Mouse (Mus musculus): ENCODE data around the gene Nrip2. TPM values are rescaled to one million over a fixed set of nuclear protein-coding genes. Genes with fewer than 3 reads are reported as not detected.

The Nrip2 gene
- total and polyA plus RNA-seq, 3 experiments: 1.6 to 2.6 (median 2.4) TPM

DNA sequence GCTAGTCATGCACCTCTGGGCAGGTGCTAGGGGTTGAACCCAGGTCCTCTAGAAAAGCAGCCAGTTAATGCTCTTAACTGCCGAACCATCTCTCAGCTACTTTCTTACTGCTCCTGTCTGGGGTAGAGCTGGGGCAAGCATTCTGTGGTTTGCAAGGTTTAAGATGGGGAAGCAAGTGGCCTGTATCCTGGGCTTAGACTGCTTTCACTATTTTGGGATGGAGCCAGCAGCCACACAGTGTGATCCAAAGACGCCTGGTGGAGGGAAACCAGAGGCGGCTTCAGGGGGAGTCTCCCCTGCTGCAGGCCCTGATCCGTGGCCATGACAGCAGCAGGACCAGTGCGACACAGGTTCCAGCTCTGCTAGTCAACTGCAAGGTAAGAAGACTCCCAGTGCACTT lies 5.6 kb downstream of the Nrip2 start:
- H3K36me3 ChIP-seq (ENCODE audit: control insufficient read depth, insufficient read depth, low read length): no peaks in the 10 kb centered on the region
- no peaks in the 10 kb centered on the region for H3K4me1 ChIP-seq (ENCODE audit: control insufficient read depth, insufficient read depth, low read length)
- H3K4me3 ChIP-seq: no peak overlapping the region
- 48% methylated on average over 5 of the region's 5 CpGs for WGBS
- TF ChIP-seq POLR2A (IDR thresholded peaks at IDR 0.05; ENCODE audit: insufficient read depth, low read depth, low read length) (no peak), CTCF (IDR thresholded peaks at IDR 0.05) (no peak), EP300 (IDR thresholded peaks at IDR 0.05; ENCODE audit: insufficient read depth, low read depth, low read length) (no peak)
- H3K9ac ChIP-seq (ENCODE audit: low read depth, low read length): no peak overlapping the region
- intact Hi-C loops (cut with DNase I): no loop called here
- H3K79me2 ChIP-seq (replicated peaks; ENCODE audit: control insufficient read depth, insufficient read depth, low read length): no peaks in the 10 kb centered on the region
- no peak overlapping the region for H3K27ac ChIP-seq
- no peaks in the 10 kb centered on the region for H3K27me3 ChIP-seq (ENCODE audit: control insufficient read depth, insufficient read depth, low read length)
- no peak for DNase-seq

DNA sequence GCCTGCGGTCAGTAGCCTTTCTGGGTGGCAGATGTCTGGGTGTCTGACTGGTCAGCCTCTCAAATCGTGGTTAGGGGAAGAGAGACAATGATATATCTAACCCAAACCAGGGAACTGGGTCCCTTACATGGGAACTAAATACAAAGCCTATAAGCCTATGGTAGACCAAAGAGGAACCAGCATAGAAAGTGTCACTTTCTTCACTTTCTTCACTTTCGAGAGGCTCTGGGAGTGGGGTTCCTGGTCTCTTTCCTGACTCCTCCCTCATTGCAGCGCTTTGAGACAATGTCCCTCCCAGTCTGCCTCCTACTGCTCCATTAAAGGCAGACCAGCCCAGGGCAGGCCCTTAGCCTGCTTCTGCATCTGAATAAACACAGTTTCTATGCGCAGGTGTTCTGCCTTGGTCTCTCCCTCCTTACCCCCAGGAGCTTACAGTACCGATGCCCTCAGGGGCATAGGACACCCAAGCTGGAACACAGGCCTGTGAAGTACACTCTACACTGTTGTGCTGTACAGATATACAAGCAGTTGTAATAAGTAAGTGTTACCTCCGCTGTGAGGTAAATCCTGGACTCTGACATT lies 9.5 kb downstream of the Nrip2 start:
- 88% methylated on average over 7 of the region's 7 CpGs for WGBS
- no peaks in the 10 kb centered on the region for H3K36me3 ChIP-seq (ENCODE audit: control insufficient read depth, insufficient read depth, low read length)
- no peaks in the 10 kb centered on the region for H3K4me1 ChIP-seq (ENCODE audit: control insufficient read depth, insufficient read depth, low read length)
- H3K27ac ChIP-seq: no peak overlapping the region
- no peak overlapping the region for H3K9ac ChIP-seq (ENCODE audit: low read depth, low read length)
- H3K4me3 ChIP-seq: no peak overlapping the region
- no peaks in the 10 kb centered on the region for H3K79me2 ChIP-seq (replicated peaks; ENCODE audit: control insufficient read depth, insufficient read depth, low read length)
- intact Hi-C loops (cut with DNase I): no loop called here
- DNase-seq: no peak
- H3K27me3 ChIP-seq (ENCODE audit: control insufficient read depth, insufficient read depth, low read length): no peaks in the 10 kb centered on the region
- TF ChIP-seq POLR2A (IDR thresholded peaks at IDR 0.05; ENCODE audit: insufficient read depth, low read depth, low read length) (no peak), CTCF (IDR thresholded peaks at IDR 0.05) (no peak), EP300 (IDR thresholded peaks at IDR 0.05; ENCODE audit: insufficient read depth, low read depth, low read length) (no peak)

DNA sequence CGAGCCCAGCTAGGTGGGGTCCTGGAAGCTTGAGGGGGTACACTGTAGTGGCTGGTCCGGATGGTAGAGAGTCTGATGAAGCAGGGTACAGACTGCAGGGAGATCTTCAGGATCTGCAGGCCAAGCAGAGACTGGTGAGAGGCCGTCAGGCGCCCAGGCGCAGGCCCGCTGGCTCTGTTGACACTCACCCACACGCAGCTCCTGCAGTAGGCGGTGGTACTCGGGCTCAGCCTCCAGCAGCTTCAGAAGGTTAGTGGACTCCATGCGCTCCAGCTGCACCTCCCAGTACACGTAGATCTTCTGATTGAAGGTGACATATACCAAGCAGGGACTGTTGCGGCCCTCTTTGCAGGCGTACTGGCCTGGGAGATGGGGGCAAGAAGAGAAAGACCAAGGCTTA lies 11.2 kb downstream of the Nrip2 start:
- Histone ChIP-seq H3K4me3 (no peak overlapping the region), H3K36me3 (ENCODE audit: control insufficient read depth, insufficient read depth, low read length) (no peaks in the 10 kb centered on the region), H3K27me3 (ENCODE audit: control insufficient read depth, insufficient read depth, low read length) (no peaks in the 10 kb centered on the region), H3K27ac (no peak overlapping the region), H3K79me2 (replicated peaks; ENCODE audit: control insufficient read depth, insufficient read depth, low read length) (no peaks in the 10 kb centered on the region), H3K9ac (ENCODE audit: low read depth, low read length) (no peak overlapping the region), H3K4me1 (ENCODE audit: control insufficient read depth, insufficient read depth, low read length) (no peaks in the 10 kb centered on the region)
- no peak for DNase-seq
- intact Hi-C loops (cut with DNase I): loop anchor here (2.0 to 10.0 kb wide), 4 partner anchors 30 to 206 kb away; partner anchors contain the start of genes Foxm1 and Rhno1
- TF ChIP-seq CTCF (IDR thresholded peaks at IDR 0.05) (no peak), POLR2A (IDR thresholded peaks at IDR 0.05; ENCODE audit: insufficient read depth, low read depth, low read length) (no peak), EP300 (IDR thresholded peaks at IDR 0.05; ENCODE audit: insufficient read depth, low read depth, low read length) (no peak)
- WGBS: 95% methylated on average over 13 of the region's 13 CpGs

DNA sequence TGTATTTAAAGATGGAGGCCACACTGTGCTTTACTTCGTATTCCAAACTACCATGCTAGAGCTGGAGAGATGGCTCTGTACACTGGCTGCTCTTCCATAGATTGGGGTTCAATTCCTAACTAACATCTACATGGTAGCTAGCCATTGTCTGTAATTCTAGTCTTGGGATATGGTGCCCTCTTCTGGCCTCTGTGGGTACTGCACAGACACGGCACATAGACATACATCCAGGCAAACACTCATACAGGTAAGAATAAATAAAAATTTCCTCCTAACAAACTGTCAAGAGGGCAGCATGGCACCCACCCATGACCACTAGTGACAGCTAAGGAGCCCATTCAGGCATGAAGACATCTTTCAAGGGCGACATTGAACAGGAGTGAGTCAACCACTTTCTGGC lies 12.0 kb downstream of the Nrip2 start:
- intact Hi-C loops (cut with DNase I): loop anchor here (1.0 to 10.0 kb wide), 6 partner anchors 30 to 206 kb away; partner anchors contain the start of genes Foxm1 and Rhno1
- H3K4me1 ChIP-seq (ENCODE audit: control insufficient read depth, insufficient read depth, low read length): no peaks in the 10 kb centered on the region
- peak; percentile 63 to 85 for DNase-seq
- H3K9ac ChIP-seq (ENCODE audit: low read depth, low read length): no peak overlapping the region
- H3K27ac ChIP-seq: no peak overlapping the region
- H3K27me3 ChIP-seq (ENCODE audit: control insufficient read depth, insufficient read depth, low read length): no peaks in the 10 kb centered on the region
- H3K4me3 ChIP-seq: no peak overlapping the region
- no peaks in the 10 kb centered on the region for H3K36me3 ChIP-seq (ENCODE audit: control insufficient read depth, insufficient read depth, low read length)
- no peaks in the 10 kb centered on the region for H3K79me2 ChIP-seq (replicated peaks; ENCODE audit: control insufficient read depth, insufficient read depth, low read length)
- WGBS: 11% methylated on average over 3 of the region's 3 CpGs
- TF ChIP-seq EP300 (IDR thresholded peaks at IDR 0.05; ENCODE audit: insufficient read depth, low read depth, low read length): 0 out of 2 replicates have a peak, but pooled peaks have one; percentile 62
- TF ChIP-seq CTCF (IDR thresholded peaks at IDR 0.05): no peak; the same call in none of the 2 replicates
- no peak for TF ChIP-seq POLR2A (IDR thresholded peaks at IDR 0.05; ENCODE audit: insufficient read depth, low read depth, low read length)

DNA sequence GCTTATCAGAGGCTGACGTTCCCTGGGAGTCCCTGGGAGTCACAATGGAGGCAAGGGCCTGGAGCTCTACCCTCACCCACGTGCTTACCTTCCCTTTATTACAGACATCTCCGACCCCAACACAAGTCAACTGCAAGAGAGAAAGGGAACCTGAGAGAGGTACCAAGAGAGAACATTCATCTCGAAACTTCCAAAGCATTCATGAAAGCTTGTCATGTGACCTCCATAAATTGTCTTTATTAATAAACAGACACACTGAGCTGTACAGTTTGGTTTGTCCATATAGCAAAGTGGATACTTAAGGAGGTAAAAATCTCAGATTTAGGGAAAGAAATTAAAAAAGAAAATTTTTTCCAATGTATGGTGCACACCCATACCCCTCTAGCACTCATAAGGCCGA lies 17.1 kb downstream of the Nrip2 start:
- H3K27ac ChIP-seq: no peak overlapping the region
- no peaks in the 10 kb centered on the region for H3K27me3 ChIP-seq (ENCODE audit: control insufficient read depth, insufficient read depth, low read length)
- no peak for DNase-seq
- 87% methylated on average over 5 of the region's 5 CpGs for WGBS
- no peaks in the 10 kb centered on the region for H3K4me1 ChIP-seq (ENCODE audit: control insufficient read depth, insufficient read depth, low read length)
- H3K9ac ChIP-seq (ENCODE audit: low read depth, low read length): no peak overlapping the region
- no peaks in the 10 kb centered on the region for H3K36me3 ChIP-seq (ENCODE audit: control insufficient read depth, insufficient read depth, low read length)
- intact Hi-C loops (cut with DNase I): loop anchor here (10.0 kb wide), 2 partner anchors 181 to 211 kb away; no protein-coding TSS in a partner anchor
- TF ChIP-seq EP300 (IDR thresholded peaks at IDR 0.05; ENCODE audit: insufficient read depth, low read depth, low read length) (no peak), CTCF (IDR thresholded peaks at IDR 0.05) (no peak), POLR2A (IDR thresholded peaks at IDR 0.05; ENCODE audit: insufficient read depth, low read depth, low read length) (no peak)
- H3K79me2 ChIP-seq (replicated peaks; ENCODE audit: control insufficient read depth, insufficient read depth, low read length): no peaks in the 10 kb centered on the region
- H3K4me3 ChIP-seq: no peak overlapping the region

DNA sequence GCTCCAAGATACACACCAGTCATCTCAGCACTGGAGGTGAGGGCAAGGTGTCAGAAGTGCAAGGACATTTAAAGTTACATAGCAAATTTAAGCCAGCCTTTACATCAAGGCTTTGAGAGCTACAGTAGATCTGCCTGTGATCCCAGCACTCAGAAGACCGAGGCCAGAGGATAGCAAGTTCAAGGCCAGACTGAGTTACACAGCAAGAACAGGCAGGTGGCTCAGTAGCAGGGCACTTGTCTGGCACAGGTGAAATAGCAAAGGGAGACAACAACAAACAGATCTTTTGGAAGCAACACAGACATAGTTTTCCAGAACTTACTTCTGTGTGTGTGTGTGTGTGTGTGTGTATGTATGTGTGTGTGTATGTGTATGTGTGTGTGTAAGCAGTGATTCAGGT lies 19.0 kb downstream of the Nrip2 start:
- intact Hi-C loops (cut with DNase I): loop anchor here (10.0 kb wide), 2 partner anchors 183 to 213 kb away; no protein-coding TSS in a partner anchor
- H3K27me3 ChIP-seq (ENCODE audit: control insufficient read depth, insufficient read depth, low read length): no peaks in the 10 kb centered on the region
- no peaks in the 10 kb centered on the region for H3K79me2 ChIP-seq (replicated peaks; ENCODE audit: control insufficient read depth, insufficient read depth, low read length)
- 85% methylated on average over 1 of the region's 1 CpGs for WGBS
- no peak overlapping the region for H3K27ac ChIP-seq
- H3K4me3 ChIP-seq: no peak overlapping the region
- TF ChIP-seq EP300 (IDR thresholded peaks at IDR 0.05; ENCODE audit: insufficient read depth, low read depth, low read length) (no peak), CTCF (IDR thresholded peaks at IDR 0.05) (no peak), POLR2A (IDR thresholded peaks at IDR 0.05; ENCODE audit: insufficient read depth, low read depth, low read length) (no peak)
- DNase-seq: no peak
- no peaks in the 10 kb centered on the region for H3K36me3 ChIP-seq (ENCODE audit: control insufficient read depth, insufficient read depth, low read length)
- no peaks in the 10 kb centered on the region for H3K4me1 ChIP-seq (ENCODE audit: control insufficient read depth, insufficient read depth, low read length)
- H3K9ac ChIP-seq (ENCODE audit: low read depth, low read length): no peak overlapping the region
